Mouse (Mus musculus): Measurements from ENCODE around the gene Vps9d1.
"Not testable (repeated sequence)": the region's sequence is repeated elsewhere in the genome, so short reads cannot be mapped to it uniquely, and the experiment has no call there.

Gene Vps9d1

DNA sequence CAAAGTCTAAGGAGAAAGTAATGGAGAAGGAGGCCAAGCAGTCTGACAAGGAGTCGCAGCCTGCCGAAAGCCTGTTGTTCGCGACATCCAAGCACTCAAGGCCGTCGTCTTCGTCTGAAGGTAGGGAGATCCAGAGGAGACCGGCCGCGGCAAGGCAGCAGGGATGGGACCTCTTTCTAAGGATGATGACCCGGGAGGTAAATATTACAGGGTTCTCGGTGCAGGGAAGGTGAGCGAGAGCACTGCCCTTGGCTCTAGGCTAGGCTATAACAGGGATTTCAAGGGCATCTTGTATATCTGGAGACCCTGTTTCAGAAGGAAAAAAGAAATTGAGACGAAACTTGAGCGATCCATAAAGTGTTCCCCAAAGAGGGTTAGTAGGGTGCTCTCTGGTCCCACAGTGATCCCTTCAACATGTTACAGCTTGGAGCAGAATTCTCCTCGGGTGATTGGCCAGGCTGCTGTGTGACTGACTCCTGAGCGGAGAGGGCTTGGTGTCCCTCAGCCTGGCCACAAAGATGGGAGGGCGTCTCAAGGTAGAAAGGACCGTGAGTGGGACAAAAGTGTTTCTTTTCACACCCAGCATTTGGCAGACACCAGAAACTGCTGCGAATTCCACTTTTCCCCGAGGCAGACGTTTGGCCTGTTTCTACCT is 40.9 kb downstream of the Vps9d1 start:
- DNase-seq (ENCODE audit: low spot score): no peak

DNA sequence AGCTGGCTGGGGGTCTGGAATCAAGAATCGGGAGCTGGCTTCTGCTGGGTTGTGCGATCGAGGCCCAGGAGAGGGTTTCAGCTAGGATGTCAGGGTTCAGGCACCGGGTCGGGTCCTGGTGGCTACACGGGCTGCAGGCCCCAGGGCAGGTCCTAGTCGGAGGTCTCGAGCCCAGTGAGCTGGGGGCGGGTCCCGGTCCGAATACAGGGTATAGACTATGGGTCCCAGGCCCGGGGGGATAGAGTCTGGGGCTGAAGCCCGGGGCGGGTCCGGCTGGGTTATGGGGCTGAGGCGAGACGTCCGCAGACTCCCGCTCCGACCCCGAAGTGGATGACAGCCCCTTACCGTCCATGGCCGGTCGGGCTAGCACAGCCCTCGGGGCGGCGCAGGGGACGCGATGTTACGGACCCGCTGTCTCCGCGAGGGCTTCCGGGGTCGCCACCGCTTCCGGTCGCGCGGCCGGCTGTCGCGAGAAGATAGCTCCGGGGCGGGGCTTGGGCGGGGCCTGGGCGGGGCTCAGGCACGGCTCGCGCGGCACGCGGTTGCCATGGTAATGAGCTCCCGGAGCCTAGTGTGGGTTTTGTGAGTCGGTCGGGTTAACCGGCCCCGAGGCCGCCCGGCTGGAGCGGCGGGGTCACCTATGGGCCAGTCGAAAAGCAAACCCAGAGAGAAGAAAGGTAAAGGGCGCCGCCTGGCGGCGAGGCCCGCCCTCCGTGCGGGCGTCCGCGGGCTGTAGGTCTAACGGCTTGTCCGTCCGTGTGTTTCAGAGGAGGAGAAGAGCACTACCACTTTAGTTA is 41.6 kb downstream of the Vps9d1 start, which contains the start of the genes Chmp1a and Spata33:
Gene Chmp1a (minus strand): TSS at position 443 of the 797 bp plus-strand sequence.
Gene Spata33 (plus strand): TSS at position 512 of the 797 bp plus-strand sequence.
- DNase-seq (ENCODE audit: low spot score): peak; percentile 84

DNA sequence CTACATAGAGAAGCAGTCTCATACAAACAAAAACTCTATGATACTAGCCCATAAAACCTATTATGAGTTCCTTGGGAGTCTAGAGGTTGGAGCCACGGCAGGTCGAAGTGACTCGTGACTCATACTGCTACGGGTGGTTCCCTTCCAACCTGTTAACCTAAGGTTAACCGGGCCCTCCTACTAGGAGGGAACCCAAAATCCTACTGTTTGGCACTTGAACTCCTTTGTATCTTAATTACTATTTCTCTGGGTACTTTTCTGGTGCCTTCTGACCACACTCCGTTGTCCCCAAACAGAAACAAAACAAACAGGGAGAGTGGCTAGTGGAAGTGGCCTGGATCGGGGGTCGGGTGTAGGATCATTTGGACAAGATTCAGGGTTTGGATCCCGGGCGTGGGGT is 42.3 kb downstream of the Vps9d1 start:
- DNase-seq (ENCODE audit: low spot score): no peak

DNA sequence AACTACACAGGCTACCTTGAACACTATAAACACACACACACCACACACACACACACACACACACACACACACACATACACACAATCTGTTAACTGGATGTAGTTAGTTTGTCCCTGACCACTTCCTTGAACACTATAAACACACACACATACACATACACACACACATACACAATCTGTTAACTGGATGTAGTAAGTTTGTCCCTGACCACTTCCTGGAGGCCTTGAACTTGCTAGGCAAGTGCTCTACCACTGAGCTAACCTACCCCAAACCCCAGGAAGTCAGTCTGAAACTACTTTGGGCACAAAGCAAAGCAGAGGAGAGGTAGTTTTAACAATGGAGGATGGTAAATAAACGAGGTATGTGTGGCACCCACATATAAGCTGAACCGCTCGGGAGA is 50.6 kb downstream of the Vps9d1 start:
- no peak for DNase-seq (ENCODE audit: low spot score)

DNA sequence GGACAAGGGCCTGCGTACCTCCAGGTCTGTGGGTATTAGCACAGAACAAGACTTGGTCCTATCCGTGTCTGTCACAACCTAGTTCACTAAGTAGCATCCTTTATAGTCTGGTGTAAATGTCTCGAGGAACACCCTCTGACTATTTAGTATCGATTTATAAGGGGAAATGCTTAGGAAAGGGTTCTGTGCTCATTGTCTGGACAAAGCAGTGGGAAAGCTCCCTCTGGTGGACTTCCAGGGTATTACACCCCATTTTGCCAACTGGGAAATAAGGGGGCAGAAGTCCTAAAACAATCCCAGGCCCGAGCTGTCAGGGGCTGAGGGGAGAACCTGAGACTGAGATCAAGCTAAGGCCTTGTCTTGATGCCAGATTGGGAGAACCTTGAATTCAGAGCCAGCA is 51.9 kb downstream of the Vps9d1 start:
- DNase-seq (ENCODE audit: low spot score): peak; percentile 66

DNA sequence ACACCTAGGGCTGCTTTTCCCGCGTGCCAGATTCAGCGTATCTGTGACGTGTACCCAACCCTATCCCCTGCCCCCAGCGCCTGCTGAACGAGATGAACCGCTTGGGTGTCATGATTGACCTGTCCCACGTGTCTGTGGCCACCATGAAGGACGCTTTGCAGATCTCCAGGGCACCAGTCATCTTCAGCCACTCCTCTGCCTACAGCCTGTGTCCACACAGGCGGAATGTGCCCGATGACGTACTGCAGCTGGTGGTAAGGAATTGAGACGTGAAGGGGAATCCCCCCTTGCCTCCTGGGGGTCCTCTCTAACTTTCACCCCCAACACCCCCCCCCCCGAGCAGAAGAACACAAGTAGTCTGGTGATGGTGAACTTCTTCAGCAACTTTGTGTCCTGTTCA is 54.3 kb downstream of the Vps9d1 start:
- DNase-seq (ENCODE audit: low spot score): no peak

DNA sequence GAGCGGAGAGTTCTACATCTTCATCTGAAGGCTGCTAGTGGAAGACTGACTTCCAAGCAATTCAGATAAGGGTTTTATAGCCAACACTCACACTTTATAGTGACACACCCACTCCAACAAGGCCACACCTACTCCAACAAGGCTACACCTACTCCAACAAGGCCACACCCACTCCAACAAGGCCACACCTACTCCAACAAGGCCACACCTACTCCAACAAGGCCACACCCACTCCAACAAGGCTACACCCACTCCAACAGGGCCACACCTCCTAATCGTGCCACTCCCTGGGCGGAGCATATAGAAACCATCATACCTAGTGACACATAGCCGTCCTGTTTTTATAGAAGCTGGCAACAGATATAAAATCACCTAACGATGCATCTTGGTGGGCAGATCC is 57.1 kb downstream of the Vps9d1 start:
- DNase-seq (ENCODE audit: low spot score): not testable (repeated sequence)

DNA sequence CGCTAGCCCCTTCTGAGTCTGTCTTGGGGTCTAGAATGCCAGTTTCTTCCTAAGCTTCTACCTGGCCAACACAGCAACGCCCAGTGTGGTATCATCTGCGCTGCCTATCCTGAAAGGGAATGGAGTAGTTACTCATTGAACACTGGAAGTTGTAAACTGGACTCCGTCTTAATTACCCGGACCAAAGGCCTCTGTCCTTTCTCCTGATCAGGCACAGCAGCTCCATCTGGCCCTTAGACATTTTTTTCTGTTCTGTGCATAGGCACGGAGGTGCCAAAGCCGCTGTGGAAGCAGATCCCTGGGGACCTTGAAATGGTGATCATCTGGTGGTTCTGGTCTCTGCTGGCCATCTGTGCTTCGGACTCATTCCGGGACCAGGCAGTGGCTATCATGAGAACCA is 60.4 kb downstream of the Vps9d1 start:
- DNase-seq (ENCODE audit: low spot score): no peak
